Mouse (Mus musculus) liver, postnatal 0 days (tissue): ENCODE data around the gene Atp1a4. TPM values are rescaled to one million over a fixed set of nuclear protein-coding genes. Genes with fewer than 3 reads are reported as not detected.
A peak's percentile ranks its signal among the peaks of the same experiment; 100 is the strongest.

Source experiments
- ATAC-seq: fragments of 200-750 bp; cut with Nextera tagmentation; 2 replicates; pipeline ENCODE4 v1.8.0; 2017; ENCODE audit warnings: mild to moderate bottlenecking, moderate library complexity
- DNase-seq: peaks from one replicate; pipeline ENCODE4 v3.0.0-alpha.2; 2016
- H3K27ac ChIP-seq: fragments of 300-500 bp; sonication (generic); 2 replicates; pipeline ENCODE4 v1.5.1; 2014; ENCODE audit warnings: antibody characterized with exemption, moderate library complexity, mild to moderate bottlenecking, low read depth
- H3K27me3 ChIP-seq: fragments of 300-500 bp; sonication (generic); 2 replicates; pipeline ENCODE4 v1.6.1; 2014; ENCODE audit warnings: low read length, control low read depth, mixed read lengths; ENCODE audit not compliant: insufficient read depth
- H3K36me3 ChIP-seq: fragments of 300-500 bp; sonication (generic); replicated peaks from 2 replicates; pipeline ENCODE4 v1.6.1; 2014; ENCODE audit warnings: mild to moderate bottlenecking, control low read depth, low read length, moderate library complexity, mixed read lengths; ENCODE audit not compliant: insufficient read depth
- H3K4me1 ChIP-seq: fragments of 300-500 bp; sonication (generic); 2 replicates; pipeline ENCODE4 v1.6.1; 2014; ENCODE audit warnings: antibody characterized with exemption, mild to moderate bottlenecking, control low read depth; ENCODE audit not compliant: insufficient read depth
- H3K4me2 ChIP-seq: fragments of 300-500 bp; sonication (generic); 2 replicates; pipeline ENCODE4 v1.6.1; 2014; ENCODE audit warnings: low read depth, mild to moderate bottlenecking, low read length, moderate library complexity, mixed read lengths
- H3K4me3 ChIP-seq: fragments of 300-500 bp; sonication (generic); 2 replicates; pipeline ENCODE4 v1.5.1; 2014; ENCODE audit warnings: low read depth, low read length
- H3K9ac ChIP-seq: fragments of 300-500 bp; sonication (generic); replicated peaks from 2 replicates; pipeline ENCODE4 v1.6.1; 2014; ENCODE audit warnings: mild to moderate bottlenecking, moderate library complexity
- H3K9me3 ChIP-seq: fragments of 300-500 bp; sonication (generic); 2 replicates; pipeline ENCODE4 v1.6.1; 2016; ENCODE audit warnings: mild to moderate bottlenecking, control low read depth, low read length, mixed read lengths
- CTCF ChIP-seq: sonication (generic); IDR thresholded peaks from 2 replicates; pipeline ENCODE4 v1.5.1; 2016; ENCODE audit warnings: antibody characterized with exemption, low read depth
- EP300 ChIP-seq: IDR thresholded peaks from 2 replicates; pipeline ENCODE4 v1.6.1; 2016; ENCODE audit warnings: antibody characterized with exemption, low read depth, mild to moderate bottlenecking
- WGBS: fragments of 180-500 bp; shearing (Covaris S2); extraction: QIAGEN DNeasy Blood & Tissue Kit; methylation state at CpG from one replicate; pipeline ENCODE4 v1.1.7; 2014; ENCODE audit not compliant: insufficient replicate concordance; 5-methylcytosine and 5-hydroxymethylcytosine counted together
- polyA plus RNA-seq: library from polyadenylated mRNA; unstranded; fragments of >200 nt; fragmentation: Nextera tagmentation; extraction: Ambion mirVana; gene quantifications from 2 replicates; pipeline ENCODE4 v1.2.1, GENCODE M21; 2015

Gene Atp1a4
- polyA plus RNA-seq, 1 experiment from 2014 or later, result 0.08 TPM

DNA sequence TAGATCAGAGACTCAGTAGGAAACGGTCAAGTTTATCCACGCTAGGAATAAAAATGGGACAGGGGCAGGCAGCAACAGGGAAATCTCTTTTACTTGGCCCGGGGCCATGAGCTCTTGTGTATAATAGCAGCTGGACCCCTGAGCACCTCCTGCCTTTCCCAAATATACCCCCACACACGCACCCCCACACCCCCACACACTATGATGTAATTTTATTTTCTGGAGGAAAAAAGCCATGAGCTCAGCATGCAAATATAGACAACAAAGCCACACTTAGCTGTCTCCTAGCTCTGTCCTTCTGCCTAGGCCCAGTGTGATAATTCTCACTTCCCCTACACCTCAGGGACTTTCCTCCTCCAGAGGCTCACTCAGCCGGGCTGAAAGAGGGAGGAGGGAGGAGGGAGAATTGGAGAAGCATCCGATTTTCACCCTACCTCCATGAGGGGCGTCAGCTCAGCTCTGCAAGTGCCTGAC, 51.1 kb downstream of the Atp1a4 start:
- H3K27me3 ChIP-seq, result no peaks in the 10 kb centered on the region
- TF ChIP-seq EP300 (no peak), CTCF (no peak)
- DNase-seq (no peak), ATAC-seq (no peak)
- no peaks in the 10 kb centered on the region for H3K36me3 ChIP-seq
- H3K27ac ChIP-seq, result 0 out of 2 replicates have a peak overlapping the region, but pooled peaks have one; percentile 64
- H3K4me2 ChIP-seq, result peak overlapping the region; percentile 80
- WGBS, result 31% methylated on average over 7 of the region's 7 CpGs
- peak overlapping the region; percentile 55; the same call in 1 of the 2 replicates for H3K4me3 ChIP-seq
- no peak overlapping the region for H3K9ac ChIP-seq
- no peaks in the 10 kb centered on the region for H3K9me3 ChIP-seq
- H3K4me1 ChIP-seq, result peaks cover 15% of the 10 kb centered on the region

DNA sequence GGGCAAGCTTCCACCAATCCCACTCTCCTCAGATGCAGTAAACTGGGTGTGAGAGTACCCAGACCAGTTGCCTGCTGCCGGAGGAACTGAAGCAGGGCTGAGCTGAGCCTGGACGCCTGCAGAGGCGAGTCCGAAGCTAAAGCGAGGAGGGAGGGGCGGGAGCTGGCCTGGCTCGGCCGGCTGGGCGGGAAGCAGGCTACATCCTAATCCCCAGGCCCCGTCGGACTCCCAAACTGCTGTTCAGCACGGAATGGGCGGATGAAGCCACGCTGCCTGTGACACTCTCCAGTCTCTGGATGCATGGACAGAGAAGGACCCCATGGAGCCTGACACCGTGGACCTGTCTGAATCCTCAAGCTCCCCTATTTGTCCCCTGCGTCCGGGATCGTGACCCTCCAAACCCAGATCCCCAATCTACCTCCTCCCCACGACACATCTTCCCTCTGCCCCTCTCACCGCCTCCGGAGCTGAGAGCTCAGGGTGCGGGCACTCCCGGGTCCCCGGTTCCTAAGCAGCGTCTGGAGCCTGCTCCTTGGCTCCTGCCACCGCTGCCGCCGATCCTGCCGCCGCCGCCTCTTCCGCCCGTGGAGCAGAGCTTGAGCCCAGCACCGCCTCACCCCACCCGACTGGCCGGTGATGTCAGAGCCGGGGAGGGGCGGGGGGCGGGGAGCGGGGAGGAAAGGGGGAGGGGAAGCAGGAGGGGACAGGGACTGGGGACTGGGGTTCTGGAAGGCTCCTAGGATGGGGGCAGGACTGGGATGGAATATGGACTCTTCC, 51.9 kb downstream of the Atp1a4 start, which contains the start of gene Pea15a:
Gene Pea15a (minus strand): TSS at position 664 of the 777 bp plus-strand sequence.
- H3K9ac ChIP-seq, result peak within 1 kb of the TSS; percentile 73
- H3K4me2 ChIP-seq, result peak within 1 kb of the TSS; percentile 80
- H3K4me1 ChIP-seq, result peaks cover 17% of the 10 kb centered on the region
- no peaks in the 10 kb centered on the region for H3K27me3 ChIP-seq
- under 1% methylated on average over 40 of the region's 40 CpGs for WGBS
- peak within 1 kb of the TSS; percentile 64 for H3K27ac ChIP-seq
- H3K4me3 ChIP-seq, result peak within 1 kb of the TSS; percentile 55
- ATAC-seq (peak; percentile 80), DNase-seq (peak; percentile 82)
- no peaks in the 10 kb centered on the region for H3K9me3 ChIP-seq
- peaks cover 4% of the 10 kb centered on the region; the same call in 1 of the 2 replicates for H3K36me3 ChIP-seq
- TF ChIP-seq CTCF (no peak), EP300 (no peak)

DNA sequence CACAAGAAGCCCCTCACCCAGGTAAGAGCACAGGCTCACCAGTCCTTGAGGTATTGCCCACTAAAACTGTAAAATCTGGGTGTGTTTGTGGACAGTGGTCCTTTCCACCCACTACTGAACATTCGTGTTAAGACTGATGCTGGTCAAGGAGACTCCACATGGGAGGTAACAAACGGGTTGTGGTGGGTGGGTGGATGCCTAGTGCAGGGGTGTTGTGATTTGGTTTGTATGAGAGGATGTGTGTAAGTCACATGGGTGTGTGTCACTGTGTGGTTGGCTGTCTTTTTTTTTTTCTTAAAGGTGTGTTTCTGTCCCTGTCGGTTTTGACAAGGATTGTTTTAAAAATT, 52.5 kb downstream of the Atp1a4 start:
- Histone ChIP-seq H3K4me2 (peak overlapping the region; percentile 80), H3K9ac (peak overlapping the region; percentile 73), H3K36me3 (peaks cover 8% of the 10 kb centered on the region; the same call in 1 of the 2 replicates), H3K27me3 (no peaks in the 10 kb centered on the region), H3K4me1 (peaks cover 19% of the 10 kb centered on the region), H3K4me3 (peak overlapping the region; percentile 55), H3K27ac (no peak overlapping the region), H3K9me3 (no peaks in the 10 kb centered on the region)
- 19% methylated on average over 3 of the region's 3 CpGs for WGBS
- ATAC-seq (no peak), DNase-seq (no peak)
- no peak for TF ChIP-seq EP300
- TF ChIP-seq CTCF, result no peak

DNA sequence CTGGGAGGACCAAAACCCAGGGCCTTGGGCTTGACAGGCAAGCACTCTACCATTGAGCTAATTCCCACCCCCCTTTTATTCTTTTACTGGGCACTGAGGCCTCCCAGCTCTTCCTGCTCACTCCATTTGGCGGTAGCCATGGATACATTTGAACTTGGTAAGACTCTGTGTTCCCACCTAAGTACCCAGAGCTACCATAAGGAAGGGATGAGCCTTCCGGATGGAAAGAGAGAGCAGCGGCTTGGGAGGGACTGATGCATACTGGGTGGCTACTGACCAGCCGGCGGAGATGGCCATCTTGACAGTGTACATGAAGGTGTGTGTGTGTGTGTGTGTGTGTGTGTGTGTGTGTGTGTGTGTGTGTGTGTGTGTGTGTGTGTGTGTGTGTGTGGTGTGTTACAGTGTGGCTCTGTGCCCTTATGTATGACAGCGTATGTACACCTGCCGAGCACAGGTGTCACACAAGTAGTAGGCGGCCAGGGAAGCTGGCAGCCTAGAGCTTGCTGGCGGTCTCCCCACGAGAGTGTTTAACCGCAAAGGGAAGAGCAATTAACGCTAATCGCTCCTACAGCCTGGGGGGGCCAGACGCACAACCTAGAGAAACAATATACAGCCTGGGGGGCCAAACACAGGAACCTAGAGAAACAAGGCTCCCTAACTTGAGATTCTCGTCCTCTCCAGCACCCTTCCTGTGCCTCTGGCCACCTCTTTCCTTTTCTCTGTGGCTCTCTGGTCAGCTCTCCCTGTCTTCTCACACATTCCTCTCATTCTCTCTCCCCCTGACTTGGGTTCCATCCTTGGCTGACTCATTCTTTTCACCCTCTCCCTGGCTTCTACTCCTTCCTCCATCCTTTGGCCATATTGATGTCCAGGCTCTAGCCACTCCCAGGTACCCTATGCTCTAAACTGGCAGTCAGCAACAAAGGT, 53.1 kb downstream of the Atp1a4 start:
- H3K27ac ChIP-seq, result no peak overlapping the region; the same call in 1 of the 2 replicates
- H3K4me1 ChIP-seq, result peaks cover 19% of the 10 kb centered on the region
- peak overlapping the region; percentile 80 for H3K4me2 ChIP-seq
- no peak for DNase-seq
- H3K36me3 ChIP-seq, result peaks cover 13% of the 10 kb centered on the region
- H3K9me3 ChIP-seq, result no peaks in the 10 kb centered on the region
- H3K9ac ChIP-seq, result peak overlapping the region; percentile 73; the same call in 1 of the 2 replicates
- ATAC-seq, result no peak
- no peak for TF ChIP-seq EP300
- no peak for TF ChIP-seq CTCF
- WGBS, result 73% methylated on average over 15 of the region's 15 CpGs
- H3K27me3 ChIP-seq, result no peaks in the 10 kb centered on the region
- H3K4me3 ChIP-seq, result no peak overlapping the region

DNA sequence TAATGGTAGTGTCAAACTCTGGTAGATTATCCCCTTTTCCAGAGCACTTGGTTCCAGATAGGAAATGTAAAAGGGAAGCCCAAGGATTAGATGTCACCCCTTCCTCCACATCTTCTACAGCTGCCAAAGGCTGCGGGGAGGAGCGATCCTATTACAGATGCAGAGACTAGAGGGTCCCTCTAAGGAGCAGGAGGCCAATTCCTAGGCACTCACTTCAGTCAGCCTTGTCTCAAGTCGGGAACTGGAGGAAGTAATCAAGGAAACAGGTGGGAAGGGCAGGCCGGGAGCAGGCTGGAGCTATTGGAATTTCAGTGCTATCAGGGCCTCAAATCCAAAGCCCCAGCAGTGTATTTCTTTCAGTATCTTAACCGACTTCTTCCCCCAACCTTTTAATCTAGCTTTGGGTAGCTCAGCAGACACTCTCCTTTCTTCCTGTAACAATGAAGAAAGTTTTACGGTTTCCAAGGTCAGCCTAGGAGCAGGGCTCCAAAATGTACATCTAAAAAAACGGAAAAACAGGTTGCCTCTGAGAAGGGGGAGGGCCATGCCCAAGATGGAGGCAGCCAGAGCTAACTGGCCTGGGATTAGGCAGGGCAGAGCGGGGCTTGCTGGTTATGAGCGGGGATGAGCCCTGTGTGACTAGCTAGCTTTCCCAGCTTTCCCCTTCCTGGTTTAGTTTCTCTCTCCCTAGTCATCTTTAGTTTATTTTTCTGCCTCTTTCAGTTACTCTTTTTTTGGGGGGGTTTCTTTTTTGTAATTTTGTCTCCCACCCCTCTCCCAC, 54.0 kb downstream of the Atp1a4 start:
- TF ChIP-seq EP300, result no peak
- TF ChIP-seq CTCF, result no peak
- Histone ChIP-seq H3K27ac (peak overlapping the region; percentile 39; the same call in 1 of the 2 replicates), H3K9ac (no peak overlapping the region), H3K9me3 (no peaks in the 10 kb centered on the region), H3K4me2 (0 out of 2 replicates have a peak overlapping the region, but pooled peaks have one; percentile 3), H3K4me1 (peaks cover 19% of the 10 kb centered on the region), H3K36me3 (peaks cover 22% of the 10 kb centered on the region), H3K4me3 (no peak overlapping the region), H3K27me3 (no peaks in the 10 kb centered on the region)
- ATAC-seq (no peak), DNase-seq (no peak)
- 61% methylated on average over 9 of the region's 9 CpGs for WGBS
